Mouse (Mus musculus) thymus, postnatal 4 days (tissue): ENCODE measurements at regions not wholly inside any gene's neighbourhood (a gene's known extent, or its start where the extent isn't known, plus 50 kb on each side); places are given as distances from the start of the nearest gene placed in this dataset.

ENCODE experiments used
- DNase-seq: peaks from one replicate; pipeline ENCODE4 v3.0.0; 2021

- no peak for DNase-seq
These were observed 58.6 kb downstream of the Drd1 start for GRCm38 (mm10) chr13:53996867-53997266.

- no peak for DNase-seq
These were observed 62.5 kb downstream of the Drd1 start for GRCm38 (mm10) chr13:53992863-53993451.

- no peak for DNase-seq
These were observed 76.3 kb downstream of the Drd1 start for GRCm38 (mm10) chr13:53979226-53979625.

GRCm38 (mm10) chr13:53969421-53969820, 86.1 kb downstream of the Drd1 start:
- no peak for DNase-seq

- no peak for DNase-seq
These were observed 99.3 kb downstream of the Drd1 start for GRCm38 (mm10) chr13:53956167-53956566.

GRCm38 (mm10) chr13:53948056-53948455, 107.4 kb downstream of the Drd1 start:
- DNase-seq, result no peak

GRCm38 (mm10) chr13:53945681-53946080, 109.8 kb downstream of the Drd1 start:
- no peak for DNase-seq

- no peak for DNase-seq
These were observed 114.3 kb downstream of the Drd1 start for GRCm38 (mm10) chr13:53941005-53941747.

DNA sequence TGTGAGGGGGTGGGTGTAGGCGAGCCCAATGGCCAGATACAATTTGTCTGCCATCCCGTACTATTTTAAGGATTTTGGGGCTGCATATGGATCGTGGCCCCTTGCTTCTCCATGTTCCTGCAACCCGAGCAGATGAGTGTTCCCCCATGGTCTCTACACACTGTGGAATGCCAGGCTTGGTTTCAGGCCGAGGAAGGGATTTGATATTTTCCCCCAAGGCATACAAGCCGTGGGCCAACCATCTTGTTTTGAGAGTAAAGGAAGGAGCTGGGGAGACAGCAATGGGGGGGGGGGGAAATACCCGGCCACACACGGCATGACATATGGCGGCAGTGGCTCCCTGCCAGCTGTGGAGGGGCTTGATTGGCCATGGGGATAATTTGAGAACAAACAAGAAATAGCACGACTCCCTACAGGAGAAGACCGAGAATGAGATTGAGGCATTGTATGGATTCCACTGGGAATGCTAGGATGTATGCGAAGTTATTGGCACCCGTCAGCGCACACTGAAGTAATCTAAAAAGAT, 120.3 kb downstream of the Drd1 start:
- no peak for DNase-seq

GRCm38 (mm10) chr13:53934457-53934856, 121.0 kb downstream of the Drd1 start:
- no peak for DNase-seq

- DNase-seq, result no peak
These were observed 129.4 kb downstream of the Drd1 start for GRCm38 (mm10) chr13:53926128-53926527.

GRCm38 (mm10) chr13:53924433-53924832, 131.1 kb downstream of the Drd1 start:
- no peak for DNase-seq

DNA sequence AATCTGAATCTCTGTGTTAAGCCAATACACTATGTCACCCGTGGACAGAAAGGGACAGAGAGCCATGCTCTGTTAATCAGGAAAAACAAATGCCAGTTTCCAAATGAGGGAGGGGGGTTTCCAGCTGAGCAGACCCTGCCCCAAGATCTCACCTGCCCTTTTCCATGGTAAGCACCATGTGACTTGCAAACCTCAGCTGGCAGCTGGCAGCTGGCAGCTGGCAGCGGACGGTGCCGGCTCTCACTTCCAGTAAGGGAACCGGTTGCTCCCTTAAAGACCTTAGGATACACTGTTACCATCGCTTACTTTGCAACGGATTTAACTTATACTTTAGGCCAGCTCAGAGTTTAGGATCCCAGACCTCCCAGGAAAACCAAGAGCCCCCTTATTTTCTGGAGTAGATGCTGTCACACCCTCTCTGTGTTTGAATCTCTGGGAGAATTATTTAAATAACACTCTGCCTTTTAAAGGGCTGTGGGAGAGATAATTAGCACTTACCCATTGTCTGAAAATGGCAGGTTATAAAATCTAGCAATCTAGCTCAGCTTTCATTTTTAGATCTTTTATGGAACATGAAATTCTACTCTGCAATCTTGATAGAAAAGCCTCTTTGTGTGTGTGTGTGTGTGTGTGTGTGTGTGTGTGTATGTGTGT, 131.7 kb downstream of the Drd1 start:
- DNase-seq, result no peak

- DNase-seq, result no peak
These were observed 133.7 kb downstream of the Drd1 start for GRCm38 (mm10) chr13:53921796-53922195.

DNA sequence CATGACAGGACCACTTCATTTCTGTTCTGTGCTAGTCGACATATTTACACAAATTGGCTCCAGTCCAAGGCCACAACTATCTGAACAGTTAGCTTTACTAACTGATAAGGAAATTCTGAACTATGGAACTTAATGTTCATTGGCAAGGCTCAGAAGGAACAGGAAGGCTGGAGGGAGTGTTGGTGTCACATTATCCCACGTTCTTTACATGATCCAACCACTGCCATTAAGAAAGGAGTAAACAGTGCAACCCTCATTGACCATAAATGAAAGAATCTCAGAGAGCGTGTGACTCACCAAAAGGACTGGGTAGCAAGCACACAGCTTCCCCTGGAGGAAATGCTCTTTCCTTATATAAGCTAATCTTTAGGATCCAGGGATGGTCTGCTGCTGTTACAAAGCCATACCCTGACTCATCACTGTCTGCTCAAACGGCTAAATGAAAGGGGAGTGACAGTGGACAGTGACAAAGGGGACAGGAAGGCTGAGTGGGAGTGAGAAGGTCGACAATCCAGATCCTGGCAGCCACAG, 135.6 kb downstream of the Drd1 start:
- no peak for DNase-seq

DNA sequence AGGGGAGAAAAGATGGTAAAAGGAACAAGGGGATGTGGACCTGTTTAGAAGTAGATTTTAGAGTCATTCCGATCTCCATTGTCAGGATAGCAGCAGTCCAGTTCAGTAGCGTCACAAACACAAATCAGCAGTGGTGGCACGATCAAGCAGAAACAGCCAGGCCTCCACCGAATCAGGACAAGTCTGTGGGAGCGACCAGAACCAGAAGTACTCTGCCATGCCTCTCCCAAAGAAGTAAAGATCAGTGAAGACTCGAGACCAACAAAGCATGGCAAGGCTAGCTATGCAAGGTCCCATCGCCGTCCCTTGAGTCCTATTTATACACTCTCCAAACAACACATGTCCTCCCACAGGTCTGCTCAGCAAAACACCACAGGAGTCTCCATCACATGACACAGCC, 140.0 kb downstream of the Drd1 start:
- DNase-seq, result no peak

GRCm38 (mm10) chr13:53914434-53914833, 141.1 kb downstream of the Drd1 start:
- no peak for DNase-seq

DNA sequence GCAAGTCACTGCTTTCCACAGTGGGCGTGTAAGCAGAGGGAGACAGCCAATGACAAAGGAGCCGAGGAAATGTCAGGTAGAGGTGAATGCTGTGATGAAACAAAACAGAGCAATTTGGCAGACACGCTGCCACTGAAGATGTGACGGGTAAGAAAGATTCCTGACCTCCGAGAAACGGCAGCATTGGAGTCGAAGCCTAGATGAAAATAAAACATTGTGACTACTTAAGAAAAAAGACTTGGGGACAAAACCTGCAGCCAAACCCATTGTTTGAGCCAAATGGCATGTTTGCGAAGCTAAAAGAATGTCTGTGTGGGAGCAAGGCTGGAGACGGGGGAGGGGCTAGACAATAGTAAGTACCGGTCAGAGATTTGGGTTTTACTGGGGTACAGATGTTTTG, 142.0 kb downstream of the Drd1 start:
- DNase-seq, result no peak

DNA sequence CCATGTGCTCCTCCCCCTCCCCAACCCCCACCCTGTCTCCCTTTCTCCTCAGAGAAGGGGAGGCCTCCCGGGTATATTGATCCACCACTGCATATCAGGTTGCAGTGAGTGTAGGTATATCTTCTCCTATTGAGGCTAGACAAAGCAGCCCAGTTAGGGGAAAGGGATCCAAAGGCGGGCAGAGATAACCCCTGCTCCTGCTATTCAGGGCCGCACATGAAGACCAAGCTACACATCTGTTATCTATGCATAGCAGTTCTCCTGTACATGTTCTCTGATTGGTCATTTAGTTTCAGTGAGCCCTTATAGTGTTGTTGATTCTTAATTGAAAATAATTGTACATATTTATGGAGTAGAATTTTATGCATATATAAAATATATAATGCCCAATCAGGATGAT, 143.7 kb downstream of the Drd1 start:
- no peak for DNase-seq

- DNase-seq, result no peak
These were observed 144.2 kb downstream of the Drd1 start for GRCm38 (mm10) chr13:53911261-53911660.

GRCm38 (mm10) chr13:53910251-53910650, 145.3 kb downstream of the Drd1 start:
- no peak for DNase-seq

DNA sequence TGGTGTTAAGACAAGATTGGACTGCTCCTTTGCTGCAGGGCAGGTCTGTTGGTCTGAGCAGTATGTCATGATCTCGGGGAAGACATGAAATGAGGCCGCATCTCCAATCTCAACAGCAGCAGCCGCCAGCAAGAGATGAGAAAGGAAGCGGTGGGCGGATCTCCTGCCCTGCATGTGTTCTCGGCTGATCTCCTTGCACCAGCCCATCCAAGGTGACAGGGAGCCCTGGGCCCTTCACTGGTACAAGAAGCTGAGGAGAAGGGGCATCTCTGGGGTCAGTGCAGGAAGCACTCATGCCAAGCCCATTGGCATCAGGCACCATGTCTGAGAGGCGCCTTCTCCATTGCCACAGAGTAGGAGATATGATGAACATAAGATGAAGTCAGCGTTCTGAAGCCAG, 151.0 kb downstream of the Drd1 start:
- DNase-seq, result no peak

- DNase-seq, result no peak
These were observed 151.9 kb downstream of the Drd1 start for GRCm38 (mm10) chr13:53903626-53904025.

DNA sequence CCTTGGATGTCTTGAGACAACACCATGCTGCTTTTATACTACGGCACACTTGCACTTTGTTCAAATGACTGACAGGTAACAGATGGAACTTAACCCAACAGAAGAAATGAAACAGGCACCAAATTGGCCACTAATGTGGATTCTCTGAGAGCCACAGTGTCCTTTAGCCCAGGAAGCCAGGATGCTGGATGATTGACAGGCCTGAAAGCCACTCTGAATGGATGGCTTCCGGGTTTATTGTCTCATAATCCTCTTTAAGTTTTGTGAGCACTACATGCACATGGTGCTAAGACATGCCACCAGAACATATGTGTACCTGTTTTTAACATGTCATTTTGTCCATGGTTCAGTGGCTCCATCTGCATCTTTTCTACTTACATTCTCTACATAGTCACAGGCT, 152.7 kb downstream of the Drd1 start:
- no peak for DNase-seq
